Mouse (Mus musculus) heart, postnatal 25 days (tissue): ENCODE data around the gene Olfr1052. TPM values are rescaled to one million over a fixed set of nuclear protein-coding genes. Genes with fewer than 3 reads are reported as not detected.
"Not testable (repeated sequence)": the region's sequence is repeated elsewhere in the genome, so short reads cannot be mapped to it uniquely, and the experiment has no call there.

Experiments used
- DNase-seq: peaks from one replicate; pipeline ENCODE4 v3.0.0; 2022; ENCODE audit warnings: low spot score
- intact Hi-C: fragments of 180-260 bp; cut with DNase I; formaldehyde crosslinking; loops from one replicate; pipeline ENCODE4 v1.15.1; 2025
- total RNA-seq, 2 experiments: library from RNA; stranded (reverse); gene quantifications; 2 replicates each; pipeline ENCODE4 v1.2.3; 2021

Olfr1052 gene
- not detected for total RNA-seq

DNA sequence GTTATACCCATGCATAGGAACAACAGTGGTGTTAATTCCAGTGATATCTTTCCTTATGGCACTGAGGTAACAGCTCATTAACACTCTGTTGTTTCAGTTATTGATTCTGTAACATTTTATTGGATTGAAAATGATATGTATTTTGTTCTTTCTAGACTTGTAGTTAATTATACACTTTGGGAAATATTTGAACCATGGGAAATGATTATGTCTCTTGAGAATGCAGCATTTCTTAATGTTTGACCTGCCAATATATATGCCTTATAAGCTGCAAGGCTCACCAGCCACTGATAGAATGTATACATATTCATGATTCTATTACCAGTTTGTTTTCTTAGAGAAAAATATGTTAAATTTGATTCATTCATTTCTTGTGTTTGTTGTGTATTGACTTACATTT, at the start of gene Olfr1052:
Gene Olfr1052, plus strand, starts transcription at position 301 of the 400 bp plus-strand sequence.
- no peak for DNase-seq
- intact Hi-C loops, result no loop called here

DNA sequence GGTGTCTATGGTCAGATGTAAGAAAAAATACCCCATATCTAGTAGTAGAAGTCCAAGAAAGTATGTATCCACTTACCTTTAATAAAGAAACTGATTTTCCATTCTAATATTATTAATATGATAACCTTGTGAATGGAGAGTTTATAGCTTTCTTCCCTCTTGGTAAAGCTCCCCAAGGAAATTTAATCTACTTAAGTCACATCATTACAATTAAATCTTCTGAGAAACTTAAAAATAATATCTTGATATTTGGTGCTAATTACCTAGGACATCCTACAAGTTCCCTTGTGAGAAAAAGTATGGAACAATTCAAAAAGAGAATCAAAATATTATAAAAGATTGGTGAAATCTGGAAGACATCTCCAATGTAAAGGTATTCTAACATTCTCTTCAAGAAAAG, 34.0 kb upstream of the Olfr1052 start, which contains the start of gene Olfr1049:
Gene Olfr1049, minus strand, starts transcription at position 101 of the 400 bp plus-strand sequence.
- intact Hi-C loops, DNase-seq: not testable (repeated sequence)

DNA sequence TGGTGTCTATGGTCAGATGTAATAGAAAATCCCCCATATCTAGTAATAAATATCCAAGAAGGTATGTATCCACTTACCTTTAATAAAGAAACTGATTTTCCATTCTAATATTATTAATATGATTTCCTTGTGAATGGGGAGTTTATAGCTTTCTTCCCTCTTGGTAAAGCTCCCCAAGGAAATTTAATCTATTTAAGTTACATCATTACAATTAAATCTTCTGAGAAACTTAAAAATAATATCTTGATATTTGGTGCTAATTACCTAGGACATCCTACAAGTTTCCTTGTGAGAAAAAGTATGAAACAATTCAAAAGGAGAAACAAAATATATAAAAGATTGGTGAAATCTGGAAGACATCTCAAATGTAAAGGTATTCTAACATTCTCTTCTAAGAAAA, 13.3 kb upstream of the Olfr1052 start, which contains the start of gene Olfr1051:
Gene Olfr1051, minus strand, starts transcription at position 101 of the 400 bp plus-strand sequence.
- intact Hi-C loops, DNase-seq: not testable (repeated sequence)

- DNase-seq, result no peak
Measured at GRCm38 (mm10) chr2:86315184-86315583, 22.9 kb downstream of the Olfr1052 start, which contains the start of gene Olfr1053. TSS of gene Olfr1053 (minus strand) at chr2:86315284.

DNA sequence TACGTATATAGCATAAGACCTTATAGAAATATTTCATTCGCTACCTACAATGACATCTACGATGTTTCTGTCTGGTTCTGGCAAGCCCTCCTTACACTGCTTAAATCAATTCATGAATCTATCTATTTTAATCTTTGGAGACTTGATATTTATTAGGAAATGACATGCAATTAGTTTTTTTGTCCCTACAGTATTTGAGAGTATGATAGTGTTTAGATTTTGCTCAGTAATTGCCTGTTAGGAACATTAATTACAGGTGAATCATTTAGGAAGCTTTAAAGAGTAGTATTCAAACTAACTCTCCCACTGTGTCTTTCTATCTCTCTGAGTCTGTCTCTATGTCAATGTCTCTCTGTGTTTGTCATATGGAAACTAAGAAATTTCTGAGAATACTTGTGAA, 43.1 kb downstream of the Olfr1052 start, which contains the start of gene Olfr1054:
Gene Olfr1054, minus strand, starts transcription at position 101 of the 400 bp plus-strand sequence.
- intact Hi-C loops, result no loop called here
- no peak for DNase-seq

More at GRCm38 (mm10) chr2:86315184-86315583, 22.9 kb downstream of the Olfr1052 start, which contains the start of gene Olfr1053:
- intact Hi-C loops, result no loop called here

Other genes with a start within 250 kb of the Olfr1052 start
- gene Olfr1034, start 246.6 kb upstream of the Olfr1052 start, total RNA-seq, result under 1 TPM; 0.14 to 0.16 TPM
- not detected for gene Olfr1036, start 218.5 kb upstream of the Olfr1052 start, total RNA-seq
- not detected for gene Olfr1037, start 205.1 kb upstream of the Olfr1052 start, total RNA-seq
- gene Olfr1039, start 156.5 kb upstream of the Olfr1052 start, total RNA-seq, result not detected
- not detected for gene Olfr1040, start 145.7 kb upstream of the Olfr1052 start, total RNA-seq
- not detected for gene Olfr1042, start 130.6 kb upstream of the Olfr1052 start, total RNA-seq
- not detected for gene Olfr1043, start 124.9 kb upstream of the Olfr1052 start, total RNA-seq
- gene Olfr1044, start 114.6 kb upstream of the Olfr1052 start, total RNA-seq, result not detected
- not detected for gene Olfr52, start 106.8 kb upstream of the Olfr1052 start, total RNA-seq
- gene Olfr1045, start 89.4 kb upstream of the Olfr1052 start, total RNA-seq, result not detected
- gene Olfr1046, start 73.1 kb upstream of the Olfr1052 start, total RNA-seq, result not detected
- gene Olfr1047, start 61.1 kb upstream of the Olfr1052 start, total RNA-seq, result not detected
- not detected for gene Olfr1048, start 52.2 kb upstream of the Olfr1052 start, total RNA-seq
- not detected for gene Olfr1049, start 34.1 kb upstream of the Olfr1052 start, total RNA-seq
- not detected for gene Olfr1051, start 13.4 kb upstream of the Olfr1052 start, total RNA-seq
- not detected for gene Olfr1053, start 22.8 kb downstream of the Olfr1052 start, total RNA-seq
- gene Olfr1054, start 43.0 kb downstream of the Olfr1052 start, total RNA-seq, result not detected
- gene Olfr1055, start 57.8 kb downstream of the Olfr1052 start, total RNA-seq, result not detected
- gene Olfr1056, start 70.0 kb downstream of the Olfr1052 start, total RNA-seq, result not detected
- gene Olfr1057, start 85.9 kb downstream of the Olfr1052 start, total RNA-seq, result not detected
- gene Olfr1058, start 96.1 kb downstream of the Olfr1052 start, total RNA-seq, result not detected
- gene Olfr1061, start 121.6 kb downstream of the Olfr1052 start, total RNA-seq, result not detected
- not detected for gene Olfr1062, start 134.3 kb downstream of the Olfr1052 start, total RNA-seq
- not detected for gene Olfr1065, start 158.1 kb downstream of the Olfr1052 start, total RNA-seq
- not detected for gene Olfr1066, start 163.8 kb downstream of the Olfr1052 start, total RNA-seq
- gene Olfr228, start 194.9 kb downstream of the Olfr1052 start, total RNA-seq, result not detected
- not detected for gene Olfr1076, start 216.0 kb downstream of the Olfr1052 start, total RNA-seq